Mouse (Mus musculus) myocyte (in vitro differentiated cells): ENCODE measurements around the gene Ikzf1. TPM values are rescaled to one million over a fixed set of nuclear protein-coding genes. Genes with fewer than 3 reads are reported as not detected.
A peak's percentile ranks its signal among the peaks of the same experiment; 100 is the strongest.

Source experiments
- H3K27me3 ChIP-seq: one replicate; pipeline ENCODE4 v1.6.1; 2011; ENCODE audit not compliant: control insufficient read depth, insufficient read depth, insufficient read length
- H3K36me3 ChIP-seq: one replicate; pipeline ENCODE4 v1.6.1; 2011; ENCODE audit not compliant: control insufficient read depth, insufficient read depth
- H3K4me2 ChIP-seq: one replicate; pipeline ENCODE4 v1.6.1; 2011; ENCODE audit warnings: low read depth, control low read depth
- H3K4me3 ChIP-seq: one replicate; pipeline ENCODE4 v1.5.1; 2011; ENCODE audit warnings: mild to moderate bottlenecking, control low read depth, moderate library complexity
- H3K79me2 ChIP-seq: one replicate; pipeline ENCODE4 v1.6.1; 2011; ENCODE audit not compliant: control insufficient read depth, insufficient read depth
- H3ac ChIP-seq: one replicate; pipeline ENCODE4 v1.6.1; 2011; ENCODE audit not compliant: control insufficient read depth, insufficient read length
- CEBPB ChIP-seq: IDR thresholded peaks from 2 replicates; pipeline ENCODE4 v1.6.1; 2011; ENCODE audit warnings: mild to moderate bottlenecking, moderate library complexity; ENCODE audit not compliant: poor library complexity, insufficient read depth, severe bottlenecking
- E2F4 ChIP-seq: IDR thresholded peaks from one replicate; pipeline ENCODE4 v1.6.1; 2011; ENCODE audit warnings: mild to moderate bottlenecking, control low read depth, moderate library complexity; ENCODE audit not compliant: insufficient read depth
- MAX ChIP-seq: IDR thresholded peaks from one replicate; pipeline ENCODE4 v1.6.1; 2011; ENCODE audit warnings: low read depth, mild to moderate bottlenecking, control low read depth
- MYOD1 ChIP-seq, 3 experiments: IDR thresholded peaks; one replicate each; pipeline ENCODE4 v1.6.1; 2011; ENCODE audit warnings: control low read depth in 2 of 3, low read depth in 2 of 3, mild to moderate bottlenecking in 2 of 3, moderate library complexity in 1 of 3; ENCODE audit not compliant: insufficient read length in 2 of 3, control insufficient read depth in 1 of 3
- MYOG ChIP-seq, 3 experiments: IDR thresholded peaks; one replicate each; pipeline ENCODE4 v1.6.1; 2011; ENCODE audit warnings: control low read depth in 2 of 3, low read depth in 2 of 3, mild to moderate bottlenecking in 2 of 3; ENCODE audit not compliant: insufficient read length in 2 of 3, control insufficient read depth in 1 of 3, insufficient read depth in 1 of 3
- POLR2A ChIP-seq: IDR thresholded peaks from one replicate; pipeline ENCODE4 v1.6.1; 2011; ENCODE audit warnings: low read depth, mild to moderate bottlenecking, control low read depth, moderate library complexity; ENCODE audit not compliant: insufficient read length
- POLR2AphosphoS2 ChIP-seq: IDR thresholded peaks from one replicate; pipeline ENCODE4 v1.6.1; 2011; ENCODE audit warnings: low read depth, control low read depth; ENCODE audit not compliant: insufficient read length
- REST ChIP-seq: IDR thresholded peaks from one replicate; pipeline ENCODE4 v1.6.1; 2011; ENCODE audit warnings: mild to moderate bottlenecking, control low read depth, moderate library complexity; ENCODE audit not compliant: insufficient read depth, insufficient read length
- SRF ChIP-seq: IDR thresholded peaks from one replicate; pipeline ENCODE4 v1.6.1; 2011; ENCODE audit warnings: low read depth; ENCODE audit not compliant: control insufficient read depth, insufficient read length
- TCF12 ChIP-seq: IDR thresholded peaks from one replicate; pipeline ENCODE4 v1.6.1; 2011; ENCODE audit warnings: mild to moderate bottlenecking, control low read depth; ENCODE audit not compliant: poor library complexity, insufficient read depth, severe bottlenecking
- TCF3 ChIP-seq: IDR thresholded peaks from one replicate; pipeline ENCODE4 v1.6.1; 2011; ENCODE audit warnings: low read depth, control low read depth; ENCODE audit not compliant: insufficient read length
- USF1 ChIP-seq: IDR thresholded peaks from one replicate; pipeline ENCODE4 v1.6.1; 2011; ENCODE audit warnings: low read depth, mild to moderate bottlenecking, control low read depth, moderate library complexity
- polyA plus RNA-seq: library from polyadenylated mRNA; unstranded; fragments of >200 nt; fragmentation: generic; extraction: Trizol; gene quantifications from one replicate; pipeline ENCODE4 v1.2.1, GENCODE M21; 2012; ENCODE audit warnings: missing spikeins

Ikzf1 gene
- polyA plus RNA-seq, result 0.19 TPM

GRCm38 (mm10) chr11:11684930-11685852, at the start of gene Ikzf1:
Gene Ikzf1, plus strand, starts transcription at chr11:11685003.
- no peaks in the 10 kb centered on the region for H3K36me3 ChIP-seq
- no peak for TF ChIP-seq TCF3
- TF ChIP-seq MYOD1 (IDR thresholded peaks at IDR 0.05; ENCODE audit: control insufficient read depth in 1 of 3, insufficient read length in 2 of 3, low read depth in 2 of 3), result no peak
- no peak for TF ChIP-seq POLR2A
- no peak for TF ChIP-seq CEBPB
- TF ChIP-seq MYOG (IDR thresholded peaks at IDR 0.05; ENCODE audit: control insufficient read depth in 1 of 3, insufficient read depth in 1 of 3, insufficient read length in 2 of 3, low read depth in 2 of 3), result no peak
- TF ChIP-seq MAX, result no peak
- TF ChIP-seq TCF12, result no peak
- TF ChIP-seq USF1, result no peak
- no peak for TF ChIP-seq SRF
- no peak for TF ChIP-seq POLR2AphosphoS2
- TF ChIP-seq E2F4, result no peak
- no peak for TF ChIP-seq REST
- H3K4me2 ChIP-seq, result peak within 1 kb of the TSS; percentile 24
- peak within 1 kb of the TSS; percentile 30 for H3ac ChIP-seq
- H3K79me2 ChIP-seq, result no peaks in the 10 kb centered on the region
- peaks cover 21% of the 10 kb centered on the region for H3K27me3 ChIP-seq
- H3K4me3 ChIP-seq, result no peak within 1 kb of the TSS

DNA sequence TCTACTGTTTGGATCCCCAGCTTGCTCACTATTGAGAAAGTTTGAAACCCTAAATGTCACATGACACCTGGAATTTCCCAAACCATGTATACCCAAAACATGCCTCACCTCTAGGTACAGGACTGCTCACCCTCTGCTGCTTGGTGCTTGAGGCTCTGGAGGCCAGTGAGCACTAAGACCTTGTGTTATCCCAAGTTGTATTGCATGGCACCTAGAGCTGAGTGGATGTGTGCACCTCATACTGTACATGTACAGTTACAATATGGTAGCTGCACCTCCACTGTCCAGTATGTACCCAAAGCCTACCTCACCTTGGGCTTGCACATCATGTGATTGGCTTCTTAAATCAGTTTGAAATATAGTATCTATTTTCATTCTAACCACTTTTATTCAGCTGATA, 40.5 kb upstream of the Ikzf1 start:
- TF ChIP-seq USF1, result no peak
- no peak for TF ChIP-seq POLR2AphosphoS2
- no peak for TF ChIP-seq MYOD1 (IDR thresholded peaks at IDR 0.05; ENCODE audit: control insufficient read depth in 1 of 3, insufficient read length in 2 of 3, low read depth in 2 of 3)
- no peak for TF ChIP-seq E2F4
- TF ChIP-seq SRF, result no peak
- TF ChIP-seq MYOG (IDR thresholded peaks at IDR 0.05; ENCODE audit: control insufficient read depth in 1 of 3, insufficient read depth in 1 of 3, insufficient read length in 2 of 3, low read depth in 2 of 3), result no peak
- Histone ChIP-seq H3K4me2 (no peak overlapping the region), H3K4me3 (no peak overlapping the region)

DNA sequence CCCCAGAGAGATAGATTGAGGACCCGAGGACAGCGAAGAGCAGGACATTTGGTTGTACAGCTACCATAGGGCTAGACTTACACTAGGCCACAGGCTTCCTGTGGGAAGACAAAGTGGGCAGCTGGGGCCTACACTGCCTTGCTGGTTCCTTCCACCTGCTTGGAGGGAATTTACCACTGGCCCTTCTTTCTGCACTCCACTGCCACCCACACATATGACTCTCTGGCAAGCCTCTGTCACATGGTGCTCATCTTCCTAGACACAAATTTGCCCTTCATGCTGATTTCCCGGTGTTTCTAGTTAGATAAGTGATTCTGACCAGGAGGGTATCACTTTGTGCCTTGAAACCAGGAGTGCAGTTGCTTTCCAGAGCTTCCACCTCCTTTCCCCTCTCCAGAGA, 28.4 kb upstream of the Ikzf1 start:
- H3K4me2 ChIP-seq, result no peak overlapping the region
- H3K36me3 ChIP-seq, result no peaks in the 10 kb centered on the region
- H3ac ChIP-seq, result no peak overlapping the region
- no peak overlapping the region for H3K4me3 ChIP-seq
- H3K79me2 ChIP-seq, result no peaks in the 10 kb centered on the region
- TF ChIP-seq SRF, result no peak
- TF ChIP-seq MYOG (IDR thresholded peaks at IDR 0.05; ENCODE audit: control insufficient read depth in 1 of 3, insufficient read depth in 1 of 3, insufficient read length in 2 of 3, low read depth in 2 of 3), result peak in 1 of 3 experiments; percentile 12
- TF ChIP-seq MYOD1 (IDR thresholded peaks at IDR 0.05; ENCODE audit: control insufficient read depth in 1 of 3, insufficient read length in 2 of 3, low read depth in 2 of 3), result peak in 1 of 3 experiments; percentile 53
- no peak for TF ChIP-seq MAX
- no peaks in the 10 kb centered on the region for H3K27me3 ChIP-seq

More for the DNA sequence above, 40.5 kb upstream of the Ikzf1 start:
- Histone ChIP-seq H3K27me3 (no peaks in the 10 kb centered on the region), H3K36me3 (no peaks in the 10 kb centered on the region), H3ac (no peak overlapping the region), H3K79me2 (no peaks in the 10 kb centered on the region)

DNA sequence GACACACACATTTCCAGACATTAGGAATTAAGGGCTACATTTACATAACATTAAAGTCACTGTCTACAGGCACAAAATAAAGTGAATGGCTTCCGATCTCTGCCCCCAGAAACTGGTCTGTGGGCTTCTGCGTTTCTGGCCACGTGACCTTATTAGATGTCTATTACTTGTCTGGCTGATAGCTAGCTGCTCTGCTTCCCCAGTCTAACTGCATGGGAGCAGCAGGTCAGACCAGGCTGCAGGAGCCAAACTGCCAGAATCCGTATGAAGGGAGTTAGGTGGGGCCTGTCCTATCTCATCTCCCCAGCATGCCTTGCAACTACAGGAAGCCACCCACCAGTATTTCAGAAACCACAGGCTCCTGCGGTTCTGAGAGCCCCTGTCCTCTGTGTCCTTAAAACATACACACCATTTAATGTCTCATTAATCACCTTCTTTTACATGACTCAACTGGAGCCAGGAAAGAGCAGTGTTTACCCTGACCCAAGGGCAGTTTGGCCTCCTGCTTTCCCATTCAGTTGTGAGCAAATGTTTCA, 27.7 kb upstream of the Ikzf1 start:
- no peaks in the 10 kb centered on the region for H3K36me3 ChIP-seq
- no peaks in the 10 kb centered on the region for H3K79me2 ChIP-seq
- H3K4me3 ChIP-seq, result no peak overlapping the region
- peak overlapping the region; percentile 8 for H3K4me2 ChIP-seq
- H3ac ChIP-seq, result no peak overlapping the region
- no peaks in the 10 kb centered on the region for H3K27me3 ChIP-seq
- TF ChIP-seq MYOD1 (IDR thresholded peaks at IDR 0.05; ENCODE audit: control insufficient read depth in 1 of 3, insufficient read length in 2 of 3, low read depth in 2 of 3) (no peak), POLR2AphosphoS2 (no peak), TCF12 (no peak), CEBPB (no peak), TCF3 (no peak), MYOG (IDR thresholded peaks at IDR 0.05; ENCODE audit: control insufficient read depth in 1 of 3, insufficient read depth in 1 of 3, insufficient read length in 2 of 3, low read depth in 2 of 3) (no peak), POLR2A (no peak)

DNA sequence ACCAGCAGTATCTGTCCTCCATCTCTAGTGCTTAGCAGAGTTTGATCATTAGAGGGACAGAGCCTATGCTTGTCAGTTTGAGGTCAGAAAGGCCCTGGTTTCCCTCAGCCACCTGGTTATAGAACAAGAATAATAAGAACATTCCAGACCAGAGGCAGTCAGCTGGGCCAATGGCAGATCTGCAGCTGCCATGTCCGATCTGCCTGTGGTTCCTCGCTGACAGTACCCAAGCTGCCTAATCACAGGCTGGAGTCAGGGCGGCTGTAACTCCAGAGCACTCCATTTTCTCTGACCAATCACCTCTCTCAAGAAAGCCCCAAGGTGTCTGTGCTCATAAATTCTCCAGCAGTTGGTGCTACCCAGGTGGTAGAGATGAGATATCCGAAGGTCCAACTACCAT, 27.2 kb upstream of the Ikzf1 start:
- no peaks in the 10 kb centered on the region for H3K36me3 ChIP-seq
- H3K4me2 ChIP-seq, result peak overlapping the region; percentile 8
- H3K4me3 ChIP-seq, result no peak overlapping the region
- no peaks in the 10 kb centered on the region for H3K27me3 ChIP-seq
- H3K79me2 ChIP-seq, result no peaks in the 10 kb centered on the region
- TF ChIP-seq POLR2A, result no peak
- no peak for TF ChIP-seq TCF12
- no peak for TF ChIP-seq POLR2AphosphoS2
- peak in 2 of 3 experiments; percentile 48 to 81 for TF ChIP-seq MYOG (IDR thresholded peaks at IDR 0.05; ENCODE audit: control insufficient read depth in 1 of 3, insufficient read depth in 1 of 3, insufficient read length in 2 of 3, low read depth in 2 of 3)
- no peak for TF ChIP-seq TCF3
- peak in 2 of 3 experiments; percentile 92 to 94 for TF ChIP-seq MYOD1 (IDR thresholded peaks at IDR 0.05; ENCODE audit: control insufficient read depth in 1 of 3, insufficient read length in 2 of 3, low read depth in 2 of 3)
- H3ac ChIP-seq, result no peak overlapping the region
